Mouse (Mus musculus) C2C12 (cell line): Measurements from ENCODE around the gene Large1.

Experiments used
- CEBPB ChIP-seq: IDR thresholded peaks from one replicate; pipeline ENCODE4 v1.6.1; 2011; ENCODE audit warnings: low read depth, mild to moderate bottlenecking, control low read depth, moderate library complexity
- CTCF ChIP-seq: IDR thresholded peaks from one replicate; pipeline ENCODE4 v1.5.1; 2011; ENCODE audit not compliant: control insufficient read depth, insufficient read depth, insufficient read length
- MAX ChIP-seq: IDR thresholded peaks from one replicate; pipeline ENCODE4 v1.6.1; 2011; ENCODE audit warnings: mild to moderate bottlenecking, control low read depth
- MYOD1 ChIP-seq: IDR thresholded peaks from one replicate; pipeline ENCODE4 v1.6.1; 2011; ENCODE audit warnings: low read depth; ENCODE audit not compliant: control insufficient read depth, insufficient read length

- no peak for TF ChIP-seq CTCF
- no peak for TF ChIP-seq MAX
- no peak for TF ChIP-seq CEBPB
- no peak for TF ChIP-seq MYOD1
Measured at GRCm38 (mm10) chr8:73257981-73258380, 95.4 kb downstream of the Large1 start.
